ENCODE assay signal across 20 mouse cellular contexts in genomic region chr5:103191577-103191976, GRCm38 (mm10). TPM values are rescaled to one million over a fixed set of nuclear protein-coding genes. Genes with fewer than 3 reads are reported as not detected.
DNase-seq lines count a peak whose midpoint lies in the region; ATAC-seq and TF ChIP-seq lines count a peak whose summit lies in the region.
"Had no signal": no experiment of that assay in that cellular context is flagged by ENCODE, and none has a peak within 500 bp of the region (broad histone marks: within the 10 kb centered on the region; RNA-seq: fewer than 3 reads in every experiment).

No protein-coding gene starts in this region.

- peak overlapping the region; percentile 36; the same call in 1 of the 2 replicates for H3K27ac ChIP-seq in left cerebral cortex, adult 2 months
- no peak overlapping the region for H3K27ac ChIP-seq in hindbrain, embryonic 11.5 days (ENCODE audit: low read depth, low read length)
- H3K27ac ChIP-seq in midbrain, embryonic 15.5 days: peak overlapping the region; percentile 48; the same call in 1 of the 2 replicates
- H3K27ac ChIP-seq in kidney, embryonic 14.5 days (ENCODE audit: low read depth, low read length): no peak overlapping the region
- H3K27ac ChIP-seq: limb, embryonic 10.5 days; liver, embryonic 12.5 days; lung, embryonic 15.5 days; neural tube, embryonic 12.5 days had no signal

- H3K9me3 ChIP-seq in hindbrain, embryonic 11.5 days (ENCODE audit: control insufficient read depth, low read length): peaks cover 3% of the 10 kb centered on the region
- H3K9me3 ChIP-seq in midbrain, embryonic 15.5 days: no peaks in the 10 kb centered on the region; the same call in 1 of the 2 replicates
- H3K9me3 ChIP-seq in kidney, embryonic 14.5 days (ENCODE audit: control insufficient read depth, low read length): no peaks in the 10 kb centered on the region
- H3K9me3 ChIP-seq: heart, embryonic 12.5 days; limb, embryonic 10.5 days; liver, embryonic 12.5 days; lung, embryonic 15.5 days; neural tube, embryonic 12.5 days had no signal

- peak; percentile 62 for ATAC-seq in hindbrain, embryonic 11.5 days (ENCODE audit: low FRiP score)
- peak; percentile 58; the same call in 1 of the 2 replicates for ATAC-seq in midbrain, embryonic 15.5 days (replicated peaks)
- ATAC-seq in kidney, embryonic 14.5 days (ENCODE audit: low FRiP score, low TSS enrichment): no peak
- ATAC-seq: intestine, postnatal 0 days; liver, embryonic 12.5 days had no signal

- H3K4me2 ChIP-seq in hindbrain, embryonic 11.5 days (replicated peaks; ENCODE audit: low read depth, low read length): no peak overlapping the region
- no peak overlapping the region for H3K4me2 ChIP-seq in midbrain, embryonic 15.5 days
- H3K4me2 ChIP-seq in kidney, embryonic 14.5 days (replicated peaks; ENCODE audit: low read depth, low read length): no peak overlapping the region
- H3K4me2 ChIP-seq: heart, embryonic 12.5 days; liver, embryonic 12.5 days; lung, embryonic 15.5 days; neural tube, embryonic 12.5 days had no signal

- H3K4me3 ChIP-seq in left cerebral cortex, adult 2 months: no peak overlapping the region
- no peak overlapping the region for H3K4me3 ChIP-seq in hindbrain, embryonic 11.5 days (ENCODE audit: low read depth, low read length)
- no peak overlapping the region for H3K4me3 ChIP-seq in midbrain, embryonic 15.5 days
- no peak overlapping the region for H3K4me3 ChIP-seq in kidney, embryonic 14.5 days (ENCODE audit: low read length)
- H3K4me3 ChIP-seq: heart, embryonic 12.5 days; limb, embryonic 10.5 days; liver, embryonic 12.5 days; lung, embryonic 15.5 days; neural tube, embryonic 12.5 days had no signal

- no peaks in the 10 kb centered on the region for H3K36me3 ChIP-seq in hindbrain, embryonic 11.5 days (ENCODE audit: control insufficient read depth, insufficient read depth, low read length)
- no peaks in the 10 kb centered on the region for H3K36me3 ChIP-seq in midbrain, embryonic 15.5 days (replicated peaks)
- no peaks in the 10 kb centered on the region for H3K36me3 ChIP-seq in kidney, embryonic 14.5 days (ENCODE audit: control insufficient read depth, insufficient read depth, low read length)
- H3K36me3 ChIP-seq: heart, embryonic 12.5 days; limb, embryonic 10.5 days; liver, embryonic 12.5 days; lung, embryonic 15.5 days; neural tube, embryonic 12.5 days had no signal

- no peak overlapping the region for H3K9ac ChIP-seq in hindbrain, embryonic 11.5 days (ENCODE audit: low read depth, low read length)
- H3K9ac ChIP-seq in midbrain, embryonic 15.5 days: no peak overlapping the region
- no peak overlapping the region for H3K9ac ChIP-seq in kidney, embryonic 14.5 days (ENCODE audit: low read depth, low read length)
- H3K9ac ChIP-seq: heart, embryonic 12.5 days; liver, embryonic 12.5 days; lung, embryonic 15.5 days; neural tube, embryonic 12.5 days had no signal

- DNase-seq in left cerebral cortex, adult 2 months (ENCODE audit: extremely low spot score in 1 of 2, low spot score in 2 of 2): no peak
- DNase-seq in left cerebral cortex, adult 11 months (ENCODE audit: low spot score): no peak
- peak; percentile 67 for DNase-seq in ZHBTc4 (ENCODE audit: low read depth, low spot score)
- DNase-seq in hindbrain, embryonic 11.5 days (ENCODE audit: low spot score): peak; percentile 31
- no peak for DNase-seq in thymus, postnatal 25 days
- DNase-seq in layer of hippocampus, adult 9-10 months (ENCODE audit: low spot score): no peak
- DNase-seq: adrenal gland, postnatal 36 days; cerebellum, adult 11-12 months; heart, postnatal 36 days; kidney, postnatal 14 days; thymus, adult 2 months had no signal

- intact Hi-C loops in left cerebral cortex, adult 2 months (cut with DNase I): no loop called here

- H3K4me1 ChIP-seq in hindbrain, embryonic 11.5 days (replicated peaks; ENCODE audit: control insufficient read depth, insufficient read depth, low read length): peaks cover 4% of the 10 kb centered on the region; the same call in 1 of the 2 replicates
- H3K4me1 ChIP-seq in midbrain, embryonic 15.5 days: peaks cover 10% of the 10 kb centered on the region
- no peaks in the 10 kb centered on the region; the same call in 1 of the 2 replicates for H3K4me1 ChIP-seq in kidney, embryonic 14.5 days (ENCODE audit: control insufficient read depth, insufficient read depth, low read length)
- H3K4me1 ChIP-seq: limb, embryonic 10.5 days; liver, embryonic 12.5 days had no signal

- 29% methylated on average over 4 of the region's 4 CpGs for WGBS in hindbrain, embryonic 11.5 days
- 15% methylated on average over 4 of the region's 4 CpGs for WGBS in midbrain, embryonic 15.5 days
- WGBS in kidney, embryonic 14.5 days: 42% methylated on average over 4 of the region's 4 CpGs

- H3K27me3 ChIP-seq in hindbrain, embryonic 11.5 days (ENCODE audit: control insufficient read depth, insufficient read depth, low read length): no peaks in the 10 kb centered on the region
- no peaks in the 10 kb centered on the region for H3K27me3 ChIP-seq in midbrain, embryonic 15.5 days (replicated peaks)
- no peaks in the 10 kb centered on the region for H3K27me3 ChIP-seq in kidney, embryonic 14.5 days (ENCODE audit: control insufficient read depth, insufficient read depth, low read length)
- H3K27me3 ChIP-seq: heart, embryonic 12.5 days; liver, embryonic 12.5 days; lung, embryonic 15.5 days; neural tube, embryonic 12.5 days had no signal

- TF ChIP-seq CTCF in left cerebral cortex, adult 2 months (IDR thresholded peaks at IDR 0.05): no peak

RNA-seq across cellular contexts. Expression of gene Mapk10, which starts 19.6 kb away (rescaled TPM):
- 100 to 1,000 TPM; 475 to 532 TPM for total RNA-seq in left cerebral cortex, adult 2 months (2021)
- 67.7 and 72.2 TPM in 2 replicates for polyA plus RNA-seq in hindbrain, embryonic 11.5 days (2014; fragmentation: Nextera tagmentation; extraction: Ambion mirVana)
- polyA plus RNA-seq in midbrain, embryonic 15.5 days (2015; fragmentation: Nextera tagmentation; extraction: Ambion mirVana): 111 and 135 TPM in 2 replicates
- polyA plus RNA-seq in kidney, embryonic 14.5 days (2014; fragmentation: Nextera tagmentation; extraction: Ambion mirVana): 0.36 and 0.38 TPM in 2 replicates
- total RNA-seq: megakaryocyte progenitor cell, adult 5-6 weeks had no signal

Comparison
In these comparisons a context has a peak if more than half of its experiments do, and no peak if none do; other contexts are left out.
1. DNase-seq: peak in ZHBTc4 (single experiment) and hindbrain, embryonic 11.5 days (single experiment); none in left cerebral cortex, adult 2 months (0 of 2), left cerebral cortex, adult 11 months (single experiment), thymus, postnatal 25 days (single experiment) and layer of hippocampus, adult 9-10 months (single experiment).
2. H3K27ac ChIP-seq: peak in left cerebral cortex, adult 2 months (single experiment) and midbrain, embryonic 15.5 days (single experiment); none in hindbrain, embryonic 11.5 days (single experiment) and kidney, embryonic 14.5 days (single experiment).
3. RNA of gene Mapk10, which starts 19.6 kb away (polyA plus RNA-seq): 111 to 135 TPM in midbrain, embryonic 15.5 days and 67.7 to 72.2 TPM in hindbrain, embryonic 11.5 days; 0.36 to 0.38 TPM in kidney, embryonic 14.5 days; every median in the first group is over 10 times any median in the second.